Mouse (Mus musculus) hindbrain, embryonic 14.5 days (tissue): ENCODE measurements at regions not wholly inside any gene's neighbourhood (a gene's known extent, or its start where the extent isn't known, plus 50 kb on each side); places are given as distances from the start of the nearest gene placed in this dataset.

Experiments
- ATAC-seq: fragments of 200-750 bp; cut with Nextera tagmentation; 2 replicates; pipeline ENCODE4 v1.8.0; 2017; ENCODE audit warnings: moderate number of reproducible peaks, mild to moderate bottlenecking, moderate TSS enrichment, moderate library complexity; ENCODE audit not compliant: low FRiP score
- DNase-seq: peaks from one replicate; pipeline ENCODE4 v3.0.0-alpha.2; 2015; ENCODE audit warnings: low spot score
- H3K27ac ChIP-seq: fragments of 300-500 bp; sonication (generic); 2 replicates; pipeline ENCODE4 v1.5.1; 2014; ENCODE audit warnings: mild to moderate bottlenecking, moderate library complexity
- H3K27me3 ChIP-seq: fragments of 300-500 bp; sonication (generic); 2 replicates; pipeline ENCODE4 v1.6.1; 2014; ENCODE audit warnings: mild to moderate bottlenecking, low read length, mixed read lengths; ENCODE audit not compliant: control insufficient read depth, insufficient read depth
- H3K36me3 ChIP-seq: fragments of 300-500 bp; sonication (generic); replicated peaks from 2 replicates; pipeline ENCODE4 v1.6.1; 2014; ENCODE audit not compliant: control insufficient read depth, insufficient read depth
- H3K4me1 ChIP-seq: fragments of 300-500 bp; sonication (generic); replicated peaks from 2 replicates; pipeline ENCODE4 v1.6.1; 2014; ENCODE audit warnings: antibody characterized with exemption, low read length, mixed read lengths; ENCODE audit not compliant: control insufficient read depth, insufficient read depth
- H3K4me2 ChIP-seq: fragments of 300-500 bp; sonication (generic); replicated peaks from 2 replicates; pipeline ENCODE4 v1.6.1; 2014; ENCODE audit warnings: mild to moderate bottlenecking, moderate library complexity
- H3K4me3 ChIP-seq: fragments of 300-500 bp; sonication (generic); replicated peaks from 2 replicates; pipeline ENCODE4 v1.5.1; 2014; ENCODE audit warnings: mild to moderate bottlenecking, low read length
- H3K9ac ChIP-seq: fragments of 300-500 bp; sonication (generic); 2 replicates; pipeline ENCODE4 v1.6.1; 2014
- H3K9me3 ChIP-seq: fragments of 300-500 bp; sonication (generic); 2 replicates; pipeline ENCODE4 v1.6.1; 2016; ENCODE audit warnings: low read length; ENCODE audit not compliant: control insufficient read depth
- WGBS: fragments of 180-500 bp; shearing (Covaris S2); extraction: QIAGEN DNeasy Blood & Tissue Kit; methylation state at CpG from one replicate; pipeline ENCODE4 v1.1.7; 2014; 5-methylcytosine and 5-hydroxymethylcytosine counted together

DNA sequence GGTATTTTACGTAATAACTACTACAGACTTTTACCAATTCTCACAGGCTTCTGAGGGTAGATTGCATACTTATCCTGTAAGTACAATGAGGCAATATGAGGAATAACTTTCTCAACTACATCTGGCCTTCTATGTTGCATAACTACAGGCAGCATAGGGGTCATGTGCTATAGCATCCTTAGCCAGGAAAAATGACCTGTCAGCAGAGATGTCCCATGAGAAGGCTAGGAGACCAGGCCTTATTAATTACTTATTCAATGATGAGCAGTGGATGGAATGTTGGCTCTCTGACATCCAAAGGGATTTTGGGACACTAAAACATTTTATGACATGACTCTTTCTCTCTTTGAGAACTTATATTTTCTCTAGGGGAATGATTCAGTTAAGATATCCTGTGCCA lies 873.9 kb downstream of the Kcnma1 start:
- Histone ChIP-seq H3K9ac (no peak overlapping the region), H3K9me3 (no peaks in the 10 kb centered on the region), H3K36me3 (no peaks in the 10 kb centered on the region), H3K4me3 (no peak overlapping the region), H3K4me2 (no peak overlapping the region), H3K27ac (no peak overlapping the region), H3K27me3 (no peaks in the 10 kb centered on the region), H3K4me1 (no peaks in the 10 kb centered on the region)
- ATAC-seq (no peak), DNase-seq (no peak)
- 100% methylated on average over 1 of the region's 1 CpGs for WGBS

DNA sequence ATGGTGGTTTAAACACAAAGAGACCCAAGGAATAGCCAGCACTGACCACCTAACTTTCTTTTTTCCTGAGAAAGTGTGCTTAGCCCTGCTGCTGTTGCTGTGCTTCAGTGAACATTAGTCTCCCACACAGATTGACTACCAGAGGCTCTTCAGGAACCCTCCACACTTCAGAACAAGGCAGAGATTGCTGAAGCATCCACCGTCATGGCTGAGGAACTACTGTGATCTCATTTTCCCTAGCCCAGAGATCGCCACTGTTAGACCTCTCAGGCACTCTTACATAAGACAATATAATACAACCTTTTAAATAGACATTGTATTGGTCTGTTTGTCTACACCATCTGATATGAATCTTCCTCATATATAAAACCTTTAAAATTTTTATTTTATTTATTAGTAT lies 879.6 kb downstream of the Kcnma1 start:
- Histone ChIP-seq H3K9me3 (no peaks in the 10 kb centered on the region), H3K36me3 (no peaks in the 10 kb centered on the region), H3K9ac (no peak overlapping the region), H3K4me1 (no peaks in the 10 kb centered on the region), H3K27ac (no peak overlapping the region), H3K4me2 (no peak overlapping the region), H3K27me3 (no peaks in the 10 kb centered on the region), H3K4me3 (no peak overlapping the region)
- DNase-seq (no peak), ATAC-seq (no peak)
- WGBS = 85% methylated on average over 2 of the region's 2 CpGs

DNA sequence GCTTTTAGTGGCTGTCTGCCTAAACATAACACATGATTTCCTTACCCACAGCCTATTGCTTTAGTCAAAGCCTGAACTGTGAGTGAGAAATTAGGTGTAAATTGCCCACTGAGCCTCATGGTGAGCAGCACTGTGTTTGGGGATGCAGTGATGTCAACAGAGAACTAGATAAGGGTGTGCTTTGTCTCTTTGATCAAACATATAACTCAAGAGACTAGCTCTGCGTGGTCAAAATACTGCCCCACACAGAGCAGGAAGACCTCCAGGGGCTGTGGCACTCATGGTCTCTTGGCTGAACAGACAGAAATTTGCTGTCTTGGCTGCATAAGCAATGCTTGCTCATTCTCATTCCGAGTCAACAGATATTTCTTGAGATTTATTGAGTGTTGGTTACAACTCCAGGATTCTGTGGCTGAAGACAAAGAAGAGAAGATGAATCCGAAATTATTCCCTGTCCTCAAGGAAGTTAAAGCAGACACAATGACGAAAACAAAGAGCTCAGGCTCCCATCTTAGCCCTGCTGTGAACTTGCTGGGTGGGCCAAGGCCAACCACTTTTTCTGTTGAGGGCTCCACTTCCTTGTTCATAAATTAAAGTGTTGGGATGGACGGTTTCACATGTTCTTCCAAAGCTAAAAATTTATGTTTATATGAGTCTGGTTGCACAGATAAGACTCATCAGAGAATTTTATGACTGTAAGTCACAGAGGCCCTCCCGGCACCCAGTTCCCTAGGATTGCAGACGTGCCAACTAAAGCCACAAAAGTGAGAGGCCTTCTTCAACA lies 882.4 kb downstream of the Kcnma1 start:
- no peaks in the 10 kb centered on the region for H3K9me3 ChIP-seq
- H3K27ac ChIP-seq = no peak overlapping the region
- no peak overlapping the region for H3K4me3 ChIP-seq
- no peaks in the 10 kb centered on the region for H3K27me3 ChIP-seq
- H3K4me2 ChIP-seq = no peak overlapping the region
- H3K36me3 ChIP-seq = no peaks in the 10 kb centered on the region
- 80% methylated on average over 7 of the region's 7 CpGs for WGBS
- ATAC-seq = no peak
- H3K9ac ChIP-seq = no peak overlapping the region
- DNase-seq = no peak
- no peaks in the 10 kb centered on the region for H3K4me1 ChIP-seq

DNA sequence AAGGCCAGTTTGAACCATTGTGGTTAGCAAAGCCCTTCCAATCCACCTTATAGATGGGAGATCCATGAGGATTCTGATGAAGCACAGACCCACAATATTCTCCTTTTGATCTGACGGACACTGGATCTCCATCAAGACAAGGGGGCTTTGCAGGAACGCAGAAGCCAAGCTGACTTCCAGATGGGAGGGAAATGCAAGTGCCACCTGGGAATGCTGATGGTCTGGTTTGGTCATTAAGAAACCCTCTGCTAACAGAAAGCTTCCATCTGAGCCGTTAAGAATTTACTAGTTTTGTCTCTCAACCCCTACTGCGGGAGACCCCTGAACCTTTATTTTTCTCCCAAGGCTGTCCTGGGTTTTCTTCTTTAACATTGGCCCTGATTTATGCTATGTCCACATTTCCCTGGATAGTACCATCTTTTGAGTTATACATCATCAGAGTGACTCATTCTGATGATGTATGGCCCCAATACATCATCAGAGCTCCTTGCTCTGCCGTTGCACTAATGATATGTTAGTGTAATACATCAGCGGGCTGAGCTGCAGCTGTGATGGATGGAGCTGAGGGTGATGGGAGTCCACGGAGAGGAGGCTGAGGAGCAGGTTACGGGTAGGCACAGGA lies 898.3 kb downstream of the Kcnma1 start:
- no peak overlapping the region for H3K27ac ChIP-seq
- no peak overlapping the region for H3K4me3 ChIP-seq
- H3K27me3 ChIP-seq = no peaks in the 10 kb centered on the region
- no peak for ATAC-seq
- H3K4me2 ChIP-seq = no peak overlapping the region
- H3K4me1 ChIP-seq = no peaks in the 10 kb centered on the region
- H3K9me3 ChIP-seq = no peaks in the 10 kb centered on the region
- DNase-seq = no peak
- WGBS = 67% methylated on average over 8 of the region's 8 CpGs
- no peaks in the 10 kb centered on the region for H3K36me3 ChIP-seq
- no peak overlapping the region for H3K9ac ChIP-seq

DNA sequence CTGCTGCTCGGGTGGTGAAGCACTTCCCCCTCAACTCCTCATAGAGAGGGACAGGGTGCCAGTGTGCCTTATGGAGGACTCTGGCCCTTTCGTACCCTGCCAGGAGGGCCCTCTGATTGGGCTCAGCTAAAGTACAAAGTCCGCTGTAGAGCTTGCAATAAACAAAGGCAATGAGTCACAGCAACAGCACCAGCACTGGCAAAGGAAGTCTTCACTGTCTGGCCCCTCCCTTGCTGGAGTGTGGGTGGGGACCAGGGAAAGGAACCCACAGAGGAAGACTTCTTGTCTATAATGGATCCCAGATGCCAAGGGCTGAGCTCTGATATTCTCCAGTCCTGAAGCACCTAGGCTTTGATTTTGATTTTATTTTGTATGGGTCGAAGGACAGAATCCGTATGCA lies 899.4 kb downstream of the Kcnma1 start:
- ATAC-seq (no peak), DNase-seq (no peak)
- H3K36me3 ChIP-seq = no peaks in the 10 kb centered on the region
- no peaks in the 10 kb centered on the region for H3K27me3 ChIP-seq
- H3K4me3 ChIP-seq = no peak overlapping the region
- no peak overlapping the region for H3K27ac ChIP-seq
- H3K9ac ChIP-seq = no peak overlapping the region
- no peaks in the 10 kb centered on the region for H3K4me1 ChIP-seq
- WGBS = 77% methylated on average over 5 of the region's 5 CpGs
- no peaks in the 10 kb centered on the region for H3K9me3 ChIP-seq
- no peak overlapping the region for H3K4me2 ChIP-seq

DNA sequence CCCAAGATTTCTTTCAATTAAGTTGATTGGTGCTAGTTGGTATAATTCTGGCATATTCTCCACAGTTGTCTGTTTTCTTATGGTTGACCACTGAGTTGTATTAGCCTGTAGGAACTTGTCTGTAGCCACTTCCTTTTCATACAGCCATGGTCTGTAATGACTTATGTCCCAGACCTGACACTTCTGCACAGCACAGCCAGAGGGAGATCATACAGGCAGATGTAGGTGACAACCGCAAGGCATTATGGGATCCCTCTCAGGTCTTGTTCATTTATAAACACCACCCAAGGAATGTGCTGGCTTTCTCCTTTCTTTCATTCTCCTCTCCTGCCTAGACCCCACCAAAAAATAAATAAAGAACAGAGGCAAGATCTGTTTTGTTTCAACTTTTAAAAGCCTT lies 899.8 kb downstream of the Kcnma1 start:
- Histone ChIP-seq H3K9ac (no peak overlapping the region), H3K27me3 (no peaks in the 10 kb centered on the region), H3K4me3 (no peak overlapping the region), H3K9me3 (no peaks in the 10 kb centered on the region), H3K4me2 (no peak overlapping the region), H3K36me3 (no peaks in the 10 kb centered on the region), H3K27ac (no peak overlapping the region), H3K4me1 (no peaks in the 10 kb centered on the region)
- DNase-seq = no peak
- WGBS = 100% methylated on average over 1 of the region's 1 CpGs
- no peak for ATAC-seq

GRCm38 (mm10) chr14:23112369-23112768 lies 901.9 kb downstream of the Kcnma1 start:
- H3K27ac ChIP-seq = no peak overlapping the region
- no peak overlapping the region for H3K4me2 ChIP-seq
- H3K36me3 ChIP-seq = no peaks in the 10 kb centered on the region
- no peak overlapping the region for H3K9ac ChIP-seq
- DNase-seq (no peak), ATAC-seq (no peak)
- WGBS = 23% methylated on average over 2 of the region's 2 CpGs
- H3K9me3 ChIP-seq = no peaks in the 10 kb centered on the region
- no peak overlapping the region for H3K4me3 ChIP-seq
- no peaks in the 10 kb centered on the region for H3K27me3 ChIP-seq
- H3K4me1 ChIP-seq = no peaks in the 10 kb centered on the region

DNA sequence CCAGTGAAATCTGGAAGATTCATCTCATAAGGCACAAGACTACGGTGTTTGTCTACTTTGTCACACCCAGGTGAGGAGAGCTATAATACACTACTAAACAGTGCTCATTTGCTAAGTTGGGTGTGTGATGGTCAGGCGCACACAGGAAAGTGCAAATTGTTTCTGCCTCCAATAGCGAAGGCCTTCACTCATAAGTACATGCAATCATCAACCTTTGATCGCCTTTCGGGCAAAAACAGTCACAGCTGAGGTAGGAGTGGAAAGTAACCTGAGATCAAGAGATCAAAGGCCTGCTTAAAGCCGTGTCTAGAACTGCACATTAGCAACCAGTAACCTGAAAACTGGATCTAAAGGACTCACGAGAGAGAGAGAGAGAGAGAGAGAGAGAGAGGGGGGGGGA lies 905.7 kb downstream of the Kcnma1 start:
- H3K4me1 ChIP-seq = no peaks in the 10 kb centered on the region
- H3K4me2 ChIP-seq = no peak overlapping the region
- no peaks in the 10 kb centered on the region for H3K9me3 ChIP-seq
- no peaks in the 10 kb centered on the region for H3K27me3 ChIP-seq
- no peak overlapping the region for H3K27ac ChIP-seq
- DNase-seq (no peak), ATAC-seq (no peak)
- no peaks in the 10 kb centered on the region for H3K36me3 ChIP-seq
- H3K9ac ChIP-seq = no peak overlapping the region
- WGBS = 92% methylated on average over 7 of the region's 7 CpGs
- no peak overlapping the region for H3K4me3 ChIP-seq

GRCm38 (mm10) chr14:23107466-23107865 lies 906.8 kb downstream of the Kcnma1 start:
- H3K27ac ChIP-seq = no peak overlapping the region
- ATAC-seq (no peak), DNase-seq (no peak)
- no peak overlapping the region for H3K9ac ChIP-seq
- no peak overlapping the region for H3K4me2 ChIP-seq
- no peak overlapping the region for H3K4me3 ChIP-seq
- H3K27me3 ChIP-seq = no peaks in the 10 kb centered on the region
- H3K9me3 ChIP-seq = no peaks in the 10 kb centered on the region
- H3K36me3 ChIP-seq = no peaks in the 10 kb centered on the region
- 78% methylated on average over 4 of the region's 4 CpGs for WGBS
- no peaks in the 10 kb centered on the region for H3K4me1 ChIP-seq
